Mouse (Mus musculus): ENCODE measurements around the gene Tbata. TPM values are rescaled to one million over a fixed set of nuclear protein-coding genes. Genes with fewer than 3 reads are reported as not detected.

Gene Tbata
- polyA plus RNA-seq, 1 experiment from 2014 or later: not detected

GRCm38 (mm10) chr10:61175442-61176204 lies 3.9 kb downstream of the Tbata start:
- H3K27me3 ChIP-seq (ENCODE audit: control insufficient read depth, insufficient read depth, low read depth, low read length): peaks cover 11% of the 10 kb centered on the region
- no peaks in the 10 kb centered on the region for H3K36me3 ChIP-seq (ENCODE audit: control insufficient read depth, insufficient read depth)
- H3K4me1 ChIP-seq (ENCODE audit: control insufficient read depth, low read depth, low read length): no peaks in the 10 kb centered on the region
- no peak overlapping the region for H3K4me2 ChIP-seq (ENCODE audit: low read depth, low read length)
- WGBS (ENCODE audit: insufficient replicate concordance): 7% methylated on average over 24 of the region's 24 CpGs
- H3K27ac ChIP-seq (ENCODE audit: low read length): no peak overlapping the region
- ATAC-seq (ENCODE audit: low read depth): no peak
- H3K4me3 ChIP-seq (ENCODE audit: low read depth, low read length): no peak overlapping the region
- H3K9me3 ChIP-seq (replicated peaks; ENCODE audit: control insufficient read depth, low read length): no peaks in the 10 kb centered on the region
- no peak overlapping the region for H3K9ac ChIP-seq (ENCODE audit: low read depth, low read length)

GRCm38 (mm10) chr10:61176221-61176790 lies 4.6 kb downstream of the Tbata start:
- peaks cover 11% of the 10 kb centered on the region for H3K27me3 ChIP-seq (ENCODE audit: control insufficient read depth, insufficient read depth, low read depth, low read length)
- H3K4me1 ChIP-seq (ENCODE audit: control insufficient read depth, low read depth, low read length): no peaks in the 10 kb centered on the region
- no peak overlapping the region for H3K9ac ChIP-seq (ENCODE audit: low read depth, low read length)
- ATAC-seq (ENCODE audit: low read depth): no peak
- WGBS (ENCODE audit: insufficient replicate concordance): 52% methylated on average over 7 of the region's 7 CpGs
- no peak overlapping the region for H3K4me2 ChIP-seq (ENCODE audit: low read depth, low read length)
- no peaks in the 10 kb centered on the region for H3K36me3 ChIP-seq (ENCODE audit: control insufficient read depth, insufficient read depth)
- no peaks in the 10 kb centered on the region for H3K9me3 ChIP-seq (replicated peaks; ENCODE audit: control insufficient read depth, low read length)
- H3K4me3 ChIP-seq (ENCODE audit: low read depth, low read length): no peak overlapping the region
- no peak overlapping the region for H3K27ac ChIP-seq (ENCODE audit: low read length)

DNA sequence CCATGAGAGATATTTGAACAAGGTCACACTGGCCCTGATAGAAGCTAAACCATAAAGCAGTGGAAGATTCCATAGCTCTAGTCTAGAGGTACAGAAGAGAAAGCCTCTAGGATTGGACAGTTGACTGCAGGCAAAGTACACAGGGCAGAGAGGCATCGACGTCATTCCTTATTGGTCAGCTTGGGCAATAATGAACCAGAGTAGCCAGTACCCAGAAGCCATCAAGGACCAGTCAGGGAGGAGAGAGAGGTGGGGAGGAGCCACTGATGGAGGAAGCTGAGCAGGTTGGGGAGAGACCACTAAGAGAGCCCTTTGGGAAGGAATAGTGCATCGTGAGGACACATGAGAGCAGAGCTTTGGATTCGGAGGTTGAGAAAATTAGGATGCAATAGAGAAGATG lies 6.0 kb downstream of the Tbata start:
- H3K4me3 ChIP-seq (ENCODE audit: low read depth, low read length): no peak overlapping the region
- ATAC-seq (ENCODE audit: low read depth): no peak
- 66% methylated on average over 4 of the region's 4 CpGs for WGBS (ENCODE audit: insufficient replicate concordance)
- H3K4me2 ChIP-seq (ENCODE audit: low read depth, low read length): no peak overlapping the region
- H3K9ac ChIP-seq (ENCODE audit: low read depth, low read length): no peak overlapping the region
- H3K27ac ChIP-seq (ENCODE audit: low read length): no peak overlapping the region
- H3K36me3 ChIP-seq (ENCODE audit: control insufficient read depth, insufficient read depth): no peaks in the 10 kb centered on the region
- no peaks in the 10 kb centered on the region for H3K9me3 ChIP-seq (replicated peaks; ENCODE audit: control insufficient read depth, low read length)
- H3K27me3 ChIP-seq (ENCODE audit: control insufficient read depth, insufficient read depth, low read depth, low read length): peaks cover 11% of the 10 kb centered on the region
- no peaks in the 10 kb centered on the region for H3K4me1 ChIP-seq (ENCODE audit: control insufficient read depth, low read depth, low read length)

- 64% methylated on average over 8 of the region's 8 CpGs for WGBS (ENCODE audit: insufficient replicate concordance)
- Histone ChIP-seq H3K4me2 (ENCODE audit: low read depth, low read length) (no peak overlapping the region), H3K36me3 (ENCODE audit: control insufficient read depth, insufficient read depth) (no peaks in the 10 kb centered on the region), H3K27me3 (ENCODE audit: control insufficient read depth, insufficient read depth, low read depth, low read length) (peaks cover 11% of the 10 kb centered on the region), H3K27ac (ENCODE audit: low read length) (no peak overlapping the region), H3K4me1 (ENCODE audit: control insufficient read depth, low read depth, low read length) (no peaks in the 10 kb centered on the region), H3K9me3 (replicated peaks; ENCODE audit: control insufficient read depth, low read length) (no peaks in the 10 kb centered on the region), H3K4me3 (ENCODE audit: low read depth, low read length) (no peak overlapping the region), H3K9ac (ENCODE audit: low read depth, low read length) (no peak overlapping the region)
- ATAC-seq (ENCODE audit: low read depth): no peak
These were observed 6.9 kb downstream of the Tbata start for GRCm38 (mm10) chr10:61178687-61179086.

- no peak overlapping the region for H3K27ac ChIP-seq (ENCODE audit: low read length)
- H3K4me2 ChIP-seq (ENCODE audit: low read depth, low read length): no peak overlapping the region
- H3K4me3 ChIP-seq (ENCODE audit: low read depth, low read length): no peak overlapping the region
- no peaks in the 10 kb centered on the region for H3K9me3 ChIP-seq (replicated peaks; ENCODE audit: control insufficient read depth, low read length)
- ATAC-seq (ENCODE audit: low read depth): no peak
- H3K27me3 ChIP-seq (ENCODE audit: control insufficient read depth, insufficient read depth, low read depth, low read length): peaks cover 8% of the 10 kb centered on the region
- WGBS (ENCODE audit: insufficient replicate concordance): 50% methylated on average over 6 of the region's 6 CpGs
- no peak overlapping the region for H3K9ac ChIP-seq (ENCODE audit: low read depth, low read length)
- H3K36me3 ChIP-seq (ENCODE audit: control insufficient read depth, insufficient read depth): no peaks in the 10 kb centered on the region
- H3K4me1 ChIP-seq (ENCODE audit: control insufficient read depth, low read depth, low read length): no peaks in the 10 kb centered on the region
These were observed 8.2 kb downstream of the Tbata start for GRCm38 (mm10) chr10:61179927-61180326.

- no peaks in the 10 kb centered on the region for H3K36me3 ChIP-seq (ENCODE audit: control insufficient read depth, insufficient read depth)
- ATAC-seq (ENCODE audit: low read depth): no peak
- no peak overlapping the region for H3K4me3 ChIP-seq (ENCODE audit: low read depth, low read length)
- no peak overlapping the region for H3K4me2 ChIP-seq (ENCODE audit: low read depth, low read length)
- 64% methylated on average over 3 of the region's 3 CpGs for WGBS (ENCODE audit: insufficient replicate concordance)
- H3K27ac ChIP-seq (ENCODE audit: low read length): no peak overlapping the region
- no peaks in the 10 kb centered on the region for H3K9me3 ChIP-seq (replicated peaks; ENCODE audit: control insufficient read depth, low read length)
- H3K9ac ChIP-seq (ENCODE audit: low read depth, low read length): no peak overlapping the region
- H3K4me1 ChIP-seq (ENCODE audit: control insufficient read depth, low read depth, low read length): no peaks in the 10 kb centered on the region
- H3K27me3 ChIP-seq (ENCODE audit: control insufficient read depth, insufficient read depth, low read depth, low read length): no peaks in the 10 kb centered on the region
These were observed 15.2 kb downstream of the Tbata start for GRCm38 (mm10) chr10:61187001-61187400.

DNA sequence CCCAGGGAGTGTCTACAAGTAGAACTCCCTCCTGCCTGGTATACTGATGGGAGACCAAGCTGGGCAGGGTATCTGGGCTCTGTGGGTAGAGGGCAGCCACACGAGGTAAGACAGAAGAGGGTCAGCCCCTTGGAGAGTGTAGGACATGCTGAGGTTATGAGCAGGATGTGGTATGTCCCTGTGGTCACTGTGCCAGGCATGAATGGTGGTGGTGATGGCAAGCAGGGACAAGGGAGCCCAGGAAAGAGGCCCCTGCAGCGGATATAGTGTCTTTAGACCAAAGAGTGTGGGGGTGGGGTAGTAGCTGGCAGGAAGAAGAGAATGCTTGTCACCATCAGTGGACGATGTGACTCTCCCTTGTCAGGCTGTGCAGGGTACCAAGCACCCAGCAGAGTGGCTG lies 16.3 kb downstream of the Tbata start:
- ATAC-seq (ENCODE audit: low read depth): no peak
- H3K9me3 ChIP-seq (replicated peaks; ENCODE audit: control insufficient read depth, low read length): no peaks in the 10 kb centered on the region
- no peak overlapping the region for H3K27ac ChIP-seq (ENCODE audit: low read length)
- H3K36me3 ChIP-seq (ENCODE audit: control insufficient read depth, insufficient read depth): no peaks in the 10 kb centered on the region
- no peak overlapping the region for H3K9ac ChIP-seq (ENCODE audit: low read depth, low read length)
- no peaks in the 10 kb centered on the region for H3K27me3 ChIP-seq (ENCODE audit: control insufficient read depth, insufficient read depth, low read depth, low read length)
- WGBS (ENCODE audit: insufficient replicate concordance): 22% methylated on average over 3 of the region's 3 CpGs
- no peaks in the 10 kb centered on the region for H3K4me1 ChIP-seq (ENCODE audit: control insufficient read depth, low read depth, low read length)
- no peak overlapping the region for H3K4me2 ChIP-seq (ENCODE audit: low read depth, low read length)
- H3K4me3 ChIP-seq (ENCODE audit: low read depth, low read length): no peak overlapping the region

- no peaks in the 10 kb centered on the region for H3K9me3 ChIP-seq (replicated peaks; ENCODE audit: control insufficient read depth, low read length)
- no peaks in the 10 kb centered on the region for H3K27me3 ChIP-seq (ENCODE audit: control insufficient read depth, insufficient read depth, low read depth, low read length)
- H3K27ac ChIP-seq (ENCODE audit: low read length): no peak overlapping the region
- no peak for ATAC-seq (ENCODE audit: low read depth)
- no peaks in the 10 kb centered on the region for H3K36me3 ChIP-seq (ENCODE audit: control insufficient read depth, insufficient read depth)
- H3K4me1 ChIP-seq (ENCODE audit: control insufficient read depth, low read depth, low read length): no peaks in the 10 kb centered on the region; the same call in 1 of the 2 replicates
- WGBS (ENCODE audit: insufficient replicate concordance): 66% methylated on average over 9 of the region's 9 CpGs
- no peak overlapping the region for H3K4me3 ChIP-seq (ENCODE audit: low read depth, low read length)
- H3K4me2 ChIP-seq (ENCODE audit: low read depth, low read length): no peak overlapping the region
- no peak overlapping the region for H3K9ac ChIP-seq (ENCODE audit: low read depth, low read length)
These were observed 22.9 kb downstream of the Tbata start for GRCm38 (mm10) chr10:61194611-61195010.

GRCm38 (mm10) chr10:61195216-61195615 lies 23.5 kb downstream of the Tbata start:
- H3K27ac ChIP-seq (ENCODE audit: low read length): no peak overlapping the region
- no peaks in the 10 kb centered on the region for H3K27me3 ChIP-seq (ENCODE audit: control insufficient read depth, insufficient read depth, low read depth, low read length)
- no peak overlapping the region for H3K4me3 ChIP-seq (ENCODE audit: low read depth, low read length)
- 65% methylated on average over 8 of the region's 8 CpGs for WGBS (ENCODE audit: insufficient replicate concordance)
- no peak for ATAC-seq (ENCODE audit: low read depth)
- no peak overlapping the region for H3K4me2 ChIP-seq (ENCODE audit: low read depth, low read length)
- H3K36me3 ChIP-seq (ENCODE audit: control insufficient read depth, insufficient read depth): no peaks in the 10 kb centered on the region
- H3K4me1 ChIP-seq (ENCODE audit: control insufficient read depth, low read depth, low read length): no peaks in the 10 kb centered on the region; the same call in none of the 2 replicates
- H3K9me3 ChIP-seq (replicated peaks; ENCODE audit: control insufficient read depth, low read length): no peaks in the 10 kb centered on the region
- no peak overlapping the region for H3K9ac ChIP-seq (ENCODE audit: low read depth, low read length)
